Mouse (Mus musculus) stomach, postnatal 0 days (tissue): ENCODE data around the gene Ccdc102a.

Experiments used
- CTCF ChIP-seq: IDR thresholded peaks from 2 replicates; pipeline ENCODE4 v1.5.1; 2016; ENCODE audit warnings: antibody characterized with exemption, low read depth, mild to moderate bottlenecking, moderate library complexity
- EP300 ChIP-seq: optimal IDR thresholded peaks from 2 replicates; pipeline ENCODE3; 2016; ENCODE audit warnings: antibody characterized with exemption

DNA sequence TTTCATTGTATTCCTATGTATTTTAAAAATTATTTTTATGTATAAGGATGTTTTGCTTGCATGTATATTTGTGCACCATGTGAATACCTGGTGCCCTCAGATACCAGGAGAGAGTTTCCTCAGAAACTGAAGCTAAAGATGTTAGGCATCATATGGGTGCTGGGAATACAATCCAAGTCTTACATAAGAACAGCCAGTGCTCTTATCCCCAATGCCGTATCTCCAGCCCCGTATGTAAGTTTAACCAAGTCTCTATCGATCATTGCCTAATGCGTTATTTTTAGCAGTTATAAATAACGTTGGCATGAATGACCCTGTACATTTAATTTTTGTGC lies 60.9 kb downstream of the Ccdc102a start:
- TF ChIP-seq CTCF = no peak
- peak; percentile 24 for TF ChIP-seq EP300
